Mouse (Mus musculus): ENCODE results near the gene Mip.
A peak's percentile ranks its signal among the peaks of the same experiment; 100 is the strongest.
"Not testable (repeated sequence)": the region's sequence is repeated elsewhere in the genome, so short reads cannot be mapped to it uniquely, and the experiment has no call there.

Mip gene

DNA sequence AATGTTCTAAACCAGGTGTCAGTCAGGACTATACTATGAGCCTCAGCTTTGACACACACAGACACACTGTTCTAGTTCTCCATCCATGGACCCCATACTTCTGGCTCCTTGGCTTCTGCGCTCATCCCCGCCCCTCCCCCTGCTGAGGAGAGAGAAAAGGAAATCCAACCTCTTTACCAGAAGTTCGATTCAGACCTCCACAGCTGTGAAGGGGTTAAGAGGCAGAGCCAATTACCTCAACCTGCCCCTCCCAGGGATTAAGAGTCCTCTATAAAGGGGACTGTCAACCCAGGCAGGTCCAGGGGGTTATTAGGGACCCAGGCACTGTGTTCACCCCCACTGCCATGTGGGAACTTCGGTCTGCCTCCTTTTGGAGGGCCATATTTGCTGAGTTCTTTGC, at the start of gene Mip:
Gene Mip (plus strand): TSS at position 301 of the 400 bp plus-strand sequence.
- DNase-seq (ENCODE audit: low spot score in 2 of 2) = no peak

DNA sequence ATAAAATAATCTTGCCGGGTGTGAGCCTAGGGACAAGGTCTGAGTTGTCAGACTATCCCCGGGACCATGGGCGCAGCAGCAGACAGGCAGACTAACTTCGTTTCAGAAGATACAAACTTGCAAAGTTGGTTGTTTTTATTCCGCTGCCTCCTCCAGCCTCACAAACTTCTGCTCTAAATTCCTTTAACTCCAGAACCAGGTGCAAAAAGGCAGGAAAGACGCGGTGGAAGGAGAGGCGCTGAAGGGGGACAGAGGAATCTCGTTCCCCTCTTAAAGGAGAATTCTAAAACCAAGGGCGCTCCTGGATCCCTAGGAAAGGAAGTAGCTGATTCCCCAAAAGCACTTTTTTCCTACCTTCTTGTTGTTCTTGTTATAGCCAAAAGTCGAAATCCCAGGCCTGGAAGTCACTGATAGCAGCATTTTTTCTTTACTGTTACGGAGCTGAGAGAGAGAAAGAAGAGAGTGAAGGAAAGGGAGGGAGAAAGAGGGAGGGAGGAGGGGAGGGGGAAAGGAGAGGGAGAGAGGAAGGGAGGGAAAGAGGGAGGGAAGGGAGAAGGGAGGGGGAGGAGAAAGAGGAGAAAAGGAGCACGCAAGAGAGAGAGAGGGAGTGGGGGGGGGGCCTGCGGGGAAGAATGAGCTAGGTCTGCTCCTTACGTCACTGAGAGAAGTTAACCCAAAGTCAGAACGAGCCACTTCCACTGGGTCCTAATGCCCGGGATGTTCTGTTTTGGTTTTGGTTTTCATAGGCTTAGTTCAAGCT, 49.5 kb upstream of the Mip start:
- DNase-seq (ENCODE audit: low spot score in 2 of 2) = peak; percentile 39 to 72

DNA sequence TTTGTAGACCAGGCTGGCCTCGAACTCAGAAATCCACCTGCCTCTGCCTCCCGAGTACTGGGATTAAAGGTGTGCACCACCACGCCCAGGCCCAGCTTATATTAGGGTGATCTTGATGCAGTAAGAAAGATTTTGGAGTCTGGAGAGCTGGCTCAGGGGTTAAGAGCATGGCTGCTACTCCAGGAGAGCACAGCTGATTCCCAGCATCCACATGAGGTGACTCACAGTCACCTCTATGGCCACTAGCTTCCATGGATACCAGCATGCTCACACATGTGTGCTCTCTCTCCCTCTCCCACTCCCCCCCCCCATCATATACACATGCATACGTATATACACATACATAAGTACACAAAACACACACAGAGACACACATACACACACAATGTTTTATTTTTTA, 48.3 kb upstream of the Mip start:
- no peak for DNase-seq (ENCODE audit: low spot score in 2 of 2)

DNA sequence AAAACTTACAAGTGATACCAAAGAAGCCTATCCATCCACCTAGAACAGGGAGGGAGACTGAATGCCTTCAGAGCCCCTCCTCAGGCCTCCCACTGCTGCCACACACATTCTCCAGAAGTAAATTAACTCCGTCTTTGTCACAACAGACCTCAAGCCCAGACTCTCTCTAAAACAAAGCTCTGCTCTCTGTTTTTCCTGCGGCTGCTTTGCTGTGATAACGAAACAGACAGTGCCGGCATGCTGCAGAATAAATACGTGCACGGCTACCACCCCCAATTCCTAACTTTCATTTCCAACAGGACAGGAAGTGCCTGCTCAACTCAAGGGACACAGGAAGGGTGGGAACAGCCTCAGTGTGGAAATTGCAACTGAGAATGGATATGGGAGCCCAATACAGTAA, 45.6 kb upstream of the Mip start, which contains the start of gene Rbms2:
Gene Rbms2 (minus strand): TSS at position 309 of the 400 bp plus-strand sequence.
- DNase-seq (ENCODE audit: low spot score in 2 of 2) = no peak

DNA sequence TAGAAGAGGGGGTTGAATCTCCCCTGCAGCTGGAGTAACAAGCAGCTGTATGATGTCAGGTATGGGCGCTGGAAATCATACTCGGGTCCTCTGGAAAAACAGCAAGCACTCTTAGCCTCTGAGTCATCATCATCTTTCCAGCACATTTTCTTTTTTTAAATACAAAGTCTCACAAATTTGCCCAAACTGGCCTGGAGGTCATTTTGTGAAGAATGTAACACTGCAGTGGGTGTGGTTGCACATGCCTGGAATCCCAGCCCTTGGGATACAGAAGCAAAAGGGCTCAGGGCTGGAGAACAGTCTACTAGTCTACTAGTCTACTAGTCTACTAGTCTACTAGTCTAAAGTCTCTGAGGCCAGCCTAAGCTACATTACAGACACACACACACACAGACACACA, 41.3 kb upstream of the Mip start:
- no peak for DNase-seq (ENCODE audit: low spot score in 2 of 2)

DNA sequence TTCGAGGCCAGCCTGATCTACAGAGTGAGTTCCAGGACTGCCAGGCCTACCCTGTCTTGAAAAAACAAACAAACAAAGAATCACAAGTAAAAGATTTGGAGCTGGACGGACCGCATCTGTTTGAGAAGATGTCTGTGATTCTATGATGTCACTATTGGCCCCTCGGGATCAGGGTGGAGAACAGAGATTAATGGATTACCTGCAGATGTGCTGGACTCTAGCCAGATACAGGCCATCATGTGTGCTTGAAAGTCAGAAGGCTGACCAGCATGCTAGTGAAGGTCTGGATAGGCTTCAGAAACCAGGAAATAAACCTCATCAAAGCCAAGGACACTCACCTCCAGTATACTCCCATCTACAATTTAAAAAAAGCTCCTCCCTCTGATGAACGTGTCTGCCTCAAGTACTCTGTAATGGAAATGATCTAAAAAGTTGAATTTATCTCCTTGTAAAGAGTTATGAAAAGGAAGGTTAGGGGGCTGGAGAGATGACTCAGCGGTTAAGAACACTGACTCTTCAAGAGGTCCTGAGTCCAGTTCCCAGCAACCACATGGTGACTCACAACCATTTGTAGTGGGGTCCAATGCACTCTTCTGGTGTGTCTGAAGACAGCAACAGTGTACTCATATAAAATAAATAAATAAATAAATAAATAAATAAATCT, 40.2 kb upstream of the Mip start:
- DNase-seq (ENCODE audit: low spot score in 2 of 2) = no peak

DNA sequence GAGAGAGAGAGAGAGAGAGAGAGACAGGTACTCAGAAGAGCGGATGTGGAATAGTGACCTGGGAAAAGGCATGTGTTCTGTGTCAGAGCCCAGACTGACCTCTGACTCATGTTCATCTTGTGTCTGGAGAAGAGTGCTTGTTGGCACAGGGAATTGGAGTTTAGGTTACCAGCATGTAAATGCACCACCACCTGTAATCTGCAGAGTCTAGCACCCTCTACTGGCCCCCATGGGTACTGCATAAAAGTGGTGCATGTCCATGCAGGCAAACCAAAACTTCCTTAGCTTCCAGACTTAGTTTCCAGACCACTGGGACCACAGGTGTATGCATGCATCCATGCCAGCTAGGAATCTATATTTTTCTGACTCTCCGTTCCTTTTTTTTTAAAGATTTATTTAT, 39.7 kb upstream of the Mip start:
- peak; percentile 48 to 55 for DNase-seq (ENCODE audit: low spot score in 2 of 2)

DNA sequence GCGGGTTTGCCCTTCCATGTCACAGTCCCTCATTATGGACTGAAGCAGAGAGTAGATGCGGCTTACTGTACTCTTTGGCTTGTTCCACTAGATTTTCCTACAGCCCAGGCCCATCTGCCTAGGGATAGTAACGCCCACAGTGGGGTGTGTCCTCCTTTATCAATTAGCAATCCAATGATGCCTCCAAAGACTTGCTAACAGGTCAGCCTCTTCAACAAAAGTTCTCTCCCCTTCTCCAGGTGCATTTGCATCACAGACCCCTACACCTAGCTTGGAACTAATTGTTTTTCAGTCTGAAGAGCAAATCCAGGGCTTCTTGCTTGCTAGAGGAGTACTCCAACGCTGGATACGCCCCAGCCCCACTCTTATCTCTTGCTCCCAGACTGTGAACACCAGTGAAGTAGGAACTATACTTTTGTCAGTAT, 38.4 kb upstream of the Mip start:
- DNase-seq (ENCODE audit: low spot score in 2 of 2) = no peak

DNA sequence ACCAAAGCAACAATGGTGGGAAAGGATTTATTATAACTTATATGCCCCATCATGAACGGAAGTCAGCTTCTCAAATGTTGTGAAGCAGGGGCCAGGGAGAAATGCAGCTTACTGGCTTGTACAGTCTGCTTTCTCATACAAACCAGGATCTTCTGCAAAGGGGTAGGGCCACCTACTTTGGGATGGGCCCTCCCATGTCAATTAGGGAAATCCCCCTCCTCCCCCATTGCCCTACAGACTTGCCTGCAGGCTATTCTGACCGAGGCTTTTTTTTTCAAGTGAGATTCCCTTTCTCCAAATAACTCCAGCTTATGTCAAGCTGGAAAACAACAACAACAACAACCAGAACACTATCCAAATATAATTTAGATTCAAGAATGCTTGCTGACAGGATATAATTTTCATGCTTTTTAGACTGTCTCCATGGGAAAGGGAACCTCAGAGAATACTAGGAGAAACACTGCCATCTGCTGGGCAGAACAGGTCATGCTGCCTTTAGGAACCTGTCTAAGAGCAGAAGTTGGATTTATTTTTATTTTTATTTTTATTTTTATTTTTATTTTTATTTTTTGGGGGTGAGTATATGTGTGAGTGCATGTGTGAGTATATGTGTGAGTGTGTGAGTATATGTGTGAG, 37.3 kb upstream of the Mip start:
- DNase-seq (ENCODE audit: low spot score in 2 of 2) = peak; percentile 35 to 51

DNA sequence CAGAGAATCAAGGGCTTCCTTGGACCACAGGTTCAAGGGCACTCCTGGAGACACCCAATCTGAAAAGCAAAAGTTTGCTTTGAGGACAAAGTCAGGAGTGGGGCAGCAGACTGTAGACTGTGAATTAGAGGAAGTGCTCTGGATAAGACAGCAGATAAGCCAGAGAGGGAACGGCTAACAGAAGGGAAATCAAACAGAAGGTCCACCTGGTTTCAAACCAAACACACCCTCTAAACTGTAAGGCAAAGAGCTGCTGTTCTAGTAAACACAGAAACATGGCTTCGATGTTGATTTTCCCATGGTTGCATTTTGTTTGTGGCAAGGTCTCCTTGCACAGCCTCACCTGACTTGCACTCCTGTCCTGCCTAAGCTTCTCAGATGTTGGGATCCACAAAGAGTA, 34.2 kb upstream of the Mip start:
- DNase-seq (ENCODE audit: low spot score in 2 of 2) = no peak

DNA sequence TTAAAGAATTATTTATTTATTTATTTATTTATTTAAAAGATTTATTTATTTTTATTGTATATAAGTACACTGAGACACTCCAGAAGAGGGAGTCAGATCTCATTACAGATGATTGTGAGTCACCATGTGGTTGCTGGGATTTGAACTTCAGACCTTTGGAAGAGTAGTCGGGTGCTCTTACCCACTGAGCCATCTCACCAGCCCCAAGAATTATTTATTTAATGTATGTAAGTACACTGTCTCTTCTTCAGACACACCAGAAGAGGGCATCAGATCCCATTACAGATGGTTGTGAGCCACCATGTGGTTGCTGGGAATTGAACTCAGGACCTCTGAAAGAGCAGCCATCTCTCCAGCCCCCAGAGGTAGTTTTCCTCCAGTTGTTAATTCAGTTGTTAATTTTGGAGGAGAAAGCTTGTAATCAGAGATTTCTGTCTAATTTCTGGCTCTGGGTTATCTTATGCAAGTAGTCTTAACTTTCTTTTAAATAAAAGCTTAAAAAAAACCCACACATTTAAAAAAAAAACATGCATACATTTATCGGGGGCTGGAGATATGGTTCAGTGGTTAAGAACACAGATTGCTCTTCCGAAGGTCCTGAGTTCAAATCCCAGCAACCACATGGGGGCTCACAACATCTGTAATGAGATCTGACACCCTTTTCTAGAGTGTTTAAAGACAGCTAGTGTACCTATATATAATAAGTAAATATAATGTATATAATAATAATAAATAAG, 33.4 kb upstream of the Mip start:
- DNase-seq (ENCODE audit: low spot score in 2 of 2) = not testable (repeated sequence)

DNA sequence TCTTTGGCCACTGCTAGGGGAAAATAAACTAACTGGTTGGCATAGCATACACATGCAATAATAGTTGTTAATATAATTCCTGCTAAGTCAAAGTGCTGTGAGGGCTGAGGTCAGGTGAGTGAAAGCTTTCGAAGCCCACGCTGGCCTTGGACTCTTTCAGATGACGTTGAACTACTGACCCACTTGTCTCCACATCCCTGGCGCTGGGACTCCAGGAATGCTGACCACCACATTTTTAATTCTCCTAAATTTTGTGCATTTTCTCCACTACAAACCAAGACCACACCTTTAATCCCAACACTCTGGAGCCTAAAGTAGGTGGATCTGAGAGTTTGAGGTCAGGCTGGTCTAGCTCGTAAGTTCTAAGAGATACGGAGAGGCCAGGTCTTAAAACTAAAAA, 32.5 kb upstream of the Mip start:
- DNase-seq (ENCODE audit: low spot score in 2 of 2) = no peak

DNA sequence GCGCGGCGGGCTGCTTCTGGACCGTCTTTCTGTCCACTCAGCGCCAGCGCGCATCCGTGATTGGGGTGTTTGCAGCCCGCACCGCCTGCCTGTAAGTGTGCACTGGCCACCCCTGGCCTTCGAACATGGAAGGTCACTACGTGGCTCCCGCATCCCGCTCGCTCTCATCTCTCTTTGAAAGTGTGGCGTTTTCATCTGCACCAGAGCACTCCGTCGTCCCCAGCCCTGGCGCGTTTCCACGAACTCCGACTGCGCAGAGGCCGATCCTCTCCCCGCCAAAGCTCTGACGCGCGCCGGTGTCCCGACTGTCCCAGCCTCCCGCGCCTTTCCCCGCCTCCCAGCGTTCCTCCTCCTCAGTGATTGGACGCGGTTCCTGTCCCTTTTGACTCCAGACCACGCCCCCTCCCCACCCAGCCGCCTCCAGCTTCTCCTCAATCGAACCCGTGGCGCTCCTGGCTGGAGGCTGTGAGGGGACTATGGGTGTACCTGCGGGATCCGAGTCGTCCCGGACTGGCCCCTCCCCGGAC, 31.6 kb upstream of the Mip start, which contains the start of gene Gls2:
Gene Gls2 (plus strand): TSS at position 434 of the 527 bp plus-strand sequence.
- peak; percentile 96 to 98 for DNase-seq (ENCODE audit: low spot score in 2 of 2)

DNA sequence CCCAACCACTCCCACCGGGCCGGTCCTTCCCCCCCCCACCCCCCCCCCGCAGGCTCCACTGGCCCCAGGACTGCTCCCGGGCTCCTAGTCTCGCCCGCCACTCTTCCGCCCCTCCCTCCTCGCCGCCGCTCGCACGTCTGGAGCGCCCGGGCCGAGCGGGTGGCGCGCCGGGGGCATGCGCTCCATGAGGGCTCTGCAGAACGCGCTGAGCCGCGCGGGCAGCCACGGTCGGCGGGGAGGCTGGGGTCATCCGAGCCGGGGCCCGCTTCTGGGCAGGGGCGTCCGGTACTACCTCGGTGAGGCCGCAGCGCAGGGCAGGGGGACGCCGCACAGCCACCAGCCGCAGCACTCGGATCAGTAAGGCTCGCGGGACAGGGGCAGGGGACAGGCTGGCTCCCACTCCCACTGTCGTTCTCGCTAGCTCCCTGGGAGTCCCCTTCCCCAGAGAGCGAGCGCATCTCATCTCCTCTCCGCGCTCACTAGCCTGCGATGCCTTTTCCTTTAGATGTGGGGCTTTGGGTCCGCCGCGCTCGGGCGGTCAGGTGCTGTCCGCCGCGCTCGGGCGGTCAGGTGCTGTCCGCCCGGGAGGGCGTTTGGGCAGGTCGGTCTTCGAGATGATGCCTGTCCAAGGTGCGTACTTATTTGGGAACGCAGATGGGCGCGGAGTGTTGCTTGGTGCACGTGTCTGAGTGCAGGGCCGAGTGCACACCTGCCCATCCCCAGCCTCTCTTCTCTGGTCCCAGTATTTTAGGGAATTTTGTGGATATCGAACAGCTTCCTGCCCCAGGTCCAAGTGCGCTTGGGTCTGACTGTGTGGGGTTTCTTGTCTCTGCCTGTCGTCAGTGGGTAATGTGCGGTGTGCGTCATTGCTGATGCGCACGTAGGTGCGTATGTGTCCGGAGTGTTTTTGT, 30.8 kb upstream of the Mip start:
- DNase-seq (ENCODE audit: low spot score in 2 of 2) = peak; percentile 37 to 76

DNA sequence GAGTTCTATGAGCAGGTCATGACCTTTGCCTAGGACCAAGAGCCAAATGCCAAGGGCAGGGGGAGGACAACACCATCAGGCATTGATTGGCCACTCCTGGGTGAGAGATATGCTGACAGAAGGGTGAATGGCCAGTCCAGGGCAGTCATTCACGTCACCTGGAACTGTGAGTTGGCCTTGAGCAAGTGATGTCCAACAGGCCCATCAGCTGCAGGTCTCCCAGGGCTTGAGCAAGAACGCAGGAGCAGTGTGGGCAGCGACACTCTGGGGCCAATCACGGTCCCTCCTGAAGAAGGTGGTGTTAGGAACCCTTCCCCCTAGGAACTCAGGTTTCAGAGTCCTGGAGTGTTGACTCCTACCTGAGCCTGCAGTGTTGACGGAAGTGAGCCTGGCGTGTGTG, 23.8 kb upstream of the Mip start:
- DNase-seq (ENCODE audit: low spot score in 2 of 2) = no peak

DNA sequence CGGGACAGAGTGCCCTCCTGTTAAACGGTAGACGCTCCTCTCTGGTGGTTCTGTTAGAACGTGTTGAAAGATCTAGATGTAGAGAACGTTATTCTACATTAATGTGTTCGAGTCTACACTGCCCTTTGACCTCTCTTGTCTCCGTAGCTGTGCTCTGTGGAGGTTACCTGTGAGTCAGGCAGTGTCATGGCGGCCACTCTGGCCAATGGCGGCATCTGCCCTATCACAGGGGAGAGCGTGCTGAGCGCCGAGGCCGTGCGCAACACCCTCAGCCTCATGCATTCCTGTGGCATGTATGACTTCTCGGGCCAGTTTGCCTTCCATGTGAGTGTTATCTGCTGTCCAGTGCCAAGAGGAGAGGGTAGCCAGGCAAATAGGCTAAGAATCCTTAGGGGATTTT, 20.7 kb upstream of the Mip start:
- DNase-seq (ENCODE audit: low spot score in 2 of 2) = no peak

DNA sequence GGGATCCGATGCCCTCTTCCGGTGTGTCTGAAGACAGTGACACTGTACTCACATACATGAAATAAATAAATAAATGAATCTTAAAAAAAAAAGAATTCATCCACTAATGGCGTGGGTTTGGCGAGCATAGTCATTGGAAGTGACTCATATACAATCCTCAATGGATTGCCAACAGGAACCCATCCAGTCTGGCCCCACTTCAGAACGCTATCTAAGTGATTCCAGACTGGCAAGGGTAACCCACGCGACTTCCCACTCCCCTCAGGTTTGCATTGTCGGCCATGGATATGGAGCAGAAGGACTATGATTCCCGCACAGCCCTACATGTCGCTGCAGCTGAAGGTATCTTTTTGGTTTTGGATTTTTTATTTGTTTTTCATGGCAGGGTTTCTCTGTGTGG, 17.3 kb upstream of the Mip start:
- no peak for DNase-seq (ENCODE audit: low spot score in 2 of 2)

DNA sequence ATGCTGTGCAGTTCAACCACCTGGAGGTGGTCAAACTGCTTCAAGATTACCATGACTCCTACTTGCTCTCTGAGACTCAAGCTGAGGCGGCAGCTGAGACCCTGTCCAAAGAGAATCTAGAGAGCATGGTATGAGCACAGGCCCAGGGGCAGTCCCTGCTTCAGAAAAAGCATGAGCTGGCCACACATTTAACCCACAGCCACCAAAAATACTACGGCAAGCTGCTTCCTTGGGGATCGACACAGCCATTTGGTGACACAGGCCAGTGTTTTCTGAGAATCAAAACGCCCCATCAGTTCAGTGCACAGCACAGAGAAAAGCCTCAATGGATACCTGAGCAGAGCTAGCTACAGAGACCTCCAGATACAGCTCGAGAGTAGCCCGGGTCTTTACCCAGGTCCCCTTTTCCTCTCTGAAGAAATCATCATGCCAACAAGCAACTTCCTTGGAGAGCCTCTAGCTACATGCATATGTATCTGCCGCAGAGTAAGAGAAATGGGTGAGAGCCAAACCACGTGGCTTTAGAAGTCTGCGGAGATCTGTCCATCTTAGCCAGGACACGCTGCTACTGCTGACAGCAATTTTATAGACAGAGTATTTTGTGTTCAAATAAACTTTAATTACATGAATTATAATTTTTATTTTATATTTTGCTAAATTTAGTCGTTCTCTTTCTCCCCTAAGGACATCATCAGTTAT, 16.2 kb upstream of the Mip start:
- DNase-seq (ENCODE audit: low spot score in 2 of 2) = no peak

DNA sequence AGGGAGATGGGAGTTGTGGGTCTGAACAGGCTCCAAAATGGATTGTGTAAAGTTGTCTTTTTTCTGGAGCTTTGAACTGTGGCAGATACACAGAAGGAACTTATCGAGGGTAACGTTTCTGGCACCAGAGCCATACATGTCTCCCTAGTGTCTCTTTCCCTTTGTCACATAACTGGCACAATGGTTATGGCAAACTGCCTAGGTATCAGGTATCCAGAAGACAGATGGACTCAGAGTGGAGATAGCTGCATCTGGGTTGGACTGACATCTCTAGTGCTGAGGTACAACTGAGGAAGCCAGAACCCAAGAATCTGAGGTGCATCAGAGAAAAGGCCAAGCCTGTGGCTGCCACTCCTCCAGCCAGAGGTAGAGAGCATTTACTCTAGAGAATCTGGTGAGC, 15.5 kb upstream of the Mip start:
- no peak for DNase-seq (ENCODE audit: low spot score in 2 of 2)

DNA sequence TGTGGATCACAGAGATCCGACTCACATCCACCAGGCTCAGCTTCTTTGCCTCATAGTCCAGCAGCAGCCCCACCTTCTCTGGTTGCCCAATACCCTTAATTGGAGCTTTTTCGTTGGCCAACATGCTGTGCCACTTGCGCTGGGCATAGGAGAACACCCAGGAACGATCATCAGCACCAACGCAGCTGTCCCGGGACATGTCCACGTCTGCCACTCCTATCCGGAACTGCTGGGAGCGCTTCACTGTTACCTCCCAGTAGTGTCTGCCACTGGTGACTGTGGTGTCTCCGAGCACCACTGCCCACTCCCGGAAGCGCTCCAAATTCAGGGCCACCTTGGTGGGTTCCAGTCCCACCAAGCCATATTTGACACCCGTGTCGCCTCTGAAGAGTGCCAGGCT, 14.7 kb upstream of the Mip start:
- DNase-seq (ENCODE audit: low spot score in 2 of 2) = no peak
